Mouse (Mus musculus) forebrain, embryonic 10.5 days (tissue): ENCODE data around the gene Syt3. TPM values are rescaled to one million over a fixed set of nuclear protein-coding genes. Genes with fewer than 3 reads are reported as not detected.

Experiments
- DNase-seq: peaks from one replicate; pipeline ENCODE4 v3.0.0-alpha.2; 2017; ENCODE audit warnings: low spot score; ENCODE audit errors: extremely low spot score
- H3K27ac ChIP-seq: fragments of 300-500 bp; sonication (generic); 2 replicates; pipeline ENCODE4 v1.5.1; 2016; ENCODE audit warnings: mild to moderate bottlenecking
- H3K27me3 ChIP-seq: fragments of 300-500 bp; sonication (generic); 2 replicates; pipeline ENCODE4 v1.6.1; 2016; ENCODE audit warnings: mild to moderate bottlenecking; ENCODE audit not compliant: poor library complexity, severe bottlenecking
- H3K36me3 ChIP-seq: fragments of 300-500 bp; sonication (generic); replicated peaks from 2 replicates; pipeline ENCODE4 v1.6.1; 2016; ENCODE audit warnings: mild to moderate bottlenecking, moderate library complexity
- H3K4me1 ChIP-seq: fragments of 300-500 bp; sonication (generic); 2 replicates; pipeline ENCODE4 v1.6.1; 2016
- H3K4me3 ChIP-seq: fragments of 300-500 bp; sonication (generic); 2 replicates; pipeline ENCODE4 v1.5.1; 2016; ENCODE audit warnings: mild to moderate bottlenecking, moderate library complexity
- H3K9me3 ChIP-seq: fragments of 300-500 bp; sonication (generic); 2 replicates; pipeline ENCODE4 v1.6.1; 2016; ENCODE audit warnings: mild to moderate bottlenecking, moderate library complexity
- WGBS: fragments of 180-500 bp; shearing (Covaris S2); methylation state at CpG from one replicate; pipeline ENCODE4 v1.1.7; 2016; 5-methylcytosine and 5-hydroxymethylcytosine counted together
- polyA plus RNA-seq: library from polyadenylated mRNA; unstranded; fragments of >200 nt; fragmentation: Nextera tagmentation; extraction: Ambion mirVana; gene quantifications from 2 replicates; pipeline ENCODE4 v1.2.1, GENCODE M21; 2016

Syt3 gene
- polyA plus RNA-seq, 1 experiment from 2014 or later: 3.2 TPM

- Histone ChIP-seq H3K9me3 (no peaks in the 10 kb centered on the region), H3K27me3 (peaks cover 61% of the 10 kb centered on the region), H3K4me1 (peaks cover 47% of the 10 kb centered on the region), H3K27ac (no peak overlapping the region), H3K36me3 (peaks cover 61% of the 10 kb centered on the region), H3K4me3 (no peak overlapping the region)
- 41% methylated on average over 7 of the region's 7 CpGs for WGBS
- DNase-seq: no peak
Observed at GRCm38 (mm10) chr7:44445528-44445923, 61.6 kb downstream of the Syt3 start.

- WGBS: 63% methylated on average over 12 of the region's 12 CpGs
Observed at GRCm38 (mm10) chr7:44446070-44446855, 62.4 kb downstream of the Syt3 start.

More at GRCm38 (mm10) chr7:44446070-44446855, 62.4 kb downstream of the Syt3 start:
- peaks cover 44% of the 10 kb centered on the region for H3K4me1 ChIP-seq
- H3K27ac ChIP-seq: no peak overlapping the region
- peaks cover 54% of the 10 kb centered on the region for H3K27me3 ChIP-seq
- H3K9me3 ChIP-seq: no peaks in the 10 kb centered on the region
- H3K36me3 ChIP-seq: peaks cover 64% of the 10 kb centered on the region
- DNase-seq: no peak
- no peak overlapping the region for H3K4me3 ChIP-seq

Other genes with a start within 250 kb of the Syt3 start
- not detected in 2 replicates for gene Klk1b16, start 247.3 kb upstream of the Syt3 start, polyA plus RNA-seq
- gene Klk1b24, start 195.9 kb upstream of the Syt3 start, polyA plus RNA-seq: not detected in 2 replicates
- not detected in 2 replicates for gene Klk1b3, start 185.9 kb upstream of the Syt3 start, polyA plus RNA-seq
- not detected in 2 replicates for gene Klk1b4, start 176.7 kb upstream of the Syt3 start, polyA plus RNA-seq
- gene Klk1b5, start 168.2 kb upstream of the Syt3 start, polyA plus RNA-seq: not detected in 2 replicates
- gene Klk1, start 158.7 kb upstream of the Syt3 start, polyA plus RNA-seq: not detected in 2 replicates
- not detected in 2 replicates for gene Gm36864, start 147.9 kb upstream of the Syt3 start, polyA plus RNA-seq
- gene 1700028J19Rik, start 137.4 kb upstream of the Syt3 start, polyA plus RNA-seq: 1.3 and 1.4 TPM in 2 replicates
- gene 2410002F23Rik, start 137.4 kb upstream of the Syt3 start, polyA plus RNA-seq: 197 and 209 TPM in 2 replicates
- 0.12 TPM in 1 of 2 replicates, not detected in the other for gene Acp4, start 126.7 kb upstream of the Syt3 start, polyA plus RNA-seq
- gene Gm15517, start 122.7 kb upstream of the Syt3 start, polyA plus RNA-seq: 1.2 TPM in 1 of 2 replicates, not detected in the other
- 2.5 and 2.9 TPM in 2 replicates for gene Clec11a, start 77.2 kb upstream of the Syt3 start, polyA plus RNA-seq
- 1.4 TPM in 2 replicates for gene Shank1, start 73.8 kb upstream of the Syt3 start, polyA plus RNA-seq
- gene 1700008O03Rik, start 1.7 kb downstream of the Syt3 start, polyA plus RNA-seq: 1.6 and 2.1 TPM in 2 replicates
- 1.8 and 2.1 TPM in 2 replicates for gene Lrrc4b, start 44.9 kb downstream of the Syt3 start, polyA plus RNA-seq
- 1.3 and 1.5 TPM in 2 replicates for gene Aspdh, start 81.3 kb downstream of the Syt3 start, polyA plus RNA-seq
- 74.9 and 78.5 TPM in 2 replicates for gene Josd2, start 83.9 kb downstream of the Syt3 start, polyA plus RNA-seq
- gene Emc10, start 112.4 kb downstream of the Syt3 start, polyA plus RNA-seq: 95.8 and 96.9 TPM in 2 replicates
- gene Fam71e1, start 112.5 kb downstream of the Syt3 start, polyA plus RNA-seq: 15.1 and 15.8 TPM in 2 replicates
- 0.06 and 0.12 TPM in 2 replicates for gene Mybpc2, start 140.6 kb downstream of the Syt3 start, polyA plus RNA-seq
- not detected in 2 replicates for gene Spib, start 148.0 kb downstream of the Syt3 start, polyA plus RNA-seq
- 190 and 195 TPM in 2 replicates for gene Pold1, start 164.7 kb downstream of the Syt3 start, polyA plus RNA-seq
- 74.6 and 76.2 TPM in 2 replicates for gene Nr1h2, start 169.8 kb downstream of the Syt3 start, polyA plus RNA-seq
- 0.29 and 0.48 TPM in 2 replicates for gene Napsa, start 188.3 kb downstream of the Syt3 start, polyA plus RNA-seq
- gene Kcnc3, start 206.6 kb downstream of the Syt3 start, polyA plus RNA-seq: 0.80 and 0.84 TPM in 2 replicates